Mouse (Mus musculus) liver, postnatal 0 days (tissue): ENCODE data around the gene Slc1a2. TPM values are rescaled to one million over a fixed set of nuclear protein-coding genes. Genes with fewer than 3 reads are reported as not detected.

Source experiments
- ATAC-seq: fragments of 200-750 bp; cut with Nextera tagmentation; 2 replicates; pipeline ENCODE4 v1.8.0; 2017; ENCODE audit warnings: mild to moderate bottlenecking, moderate library complexity
- DNase-seq: peaks from one replicate; pipeline ENCODE4 v3.0.0-alpha.2; 2016
- H3K27ac ChIP-seq: fragments of 300-500 bp; sonication (generic); 2 replicates; pipeline ENCODE4 v1.5.1; 2014; ENCODE audit warnings: antibody characterized with exemption, moderate library complexity, mild to moderate bottlenecking, low read depth
- H3K27me3 ChIP-seq: fragments of 300-500 bp; sonication (generic); 2 replicates; pipeline ENCODE4 v1.6.1; 2014; ENCODE audit warnings: low read length, control low read depth, mixed read lengths; ENCODE audit not compliant: insufficient read depth
- H3K36me3 ChIP-seq: fragments of 300-500 bp; sonication (generic); replicated peaks from 2 replicates; pipeline ENCODE4 v1.6.1; 2014; ENCODE audit warnings: mild to moderate bottlenecking, control low read depth, low read length, moderate library complexity, mixed read lengths; ENCODE audit not compliant: insufficient read depth
- H3K4me1 ChIP-seq: fragments of 300-500 bp; sonication (generic); 2 replicates; pipeline ENCODE4 v1.6.1; 2014; ENCODE audit warnings: antibody characterized with exemption, mild to moderate bottlenecking, control low read depth; ENCODE audit not compliant: insufficient read depth
- H3K4me2 ChIP-seq: fragments of 300-500 bp; sonication (generic); 2 replicates; pipeline ENCODE4 v1.6.1; 2014; ENCODE audit warnings: low read depth, mild to moderate bottlenecking, low read length, moderate library complexity, mixed read lengths
- H3K4me3 ChIP-seq: fragments of 300-500 bp; sonication (generic); 2 replicates; pipeline ENCODE4 v1.5.1; 2014; ENCODE audit warnings: low read depth, low read length
- H3K9ac ChIP-seq: fragments of 300-500 bp; sonication (generic); replicated peaks from 2 replicates; pipeline ENCODE4 v1.6.1; 2014; ENCODE audit warnings: mild to moderate bottlenecking, moderate library complexity
- H3K9me3 ChIP-seq: fragments of 300-500 bp; sonication (generic); 2 replicates; pipeline ENCODE4 v1.6.1; 2016; ENCODE audit warnings: mild to moderate bottlenecking, control low read depth, low read length, mixed read lengths
- CTCF ChIP-seq: sonication (generic); IDR thresholded peaks from 2 replicates; pipeline ENCODE4 v1.5.1; 2016; ENCODE audit warnings: antibody characterized with exemption, low read depth
- EP300 ChIP-seq: IDR thresholded peaks from 2 replicates; pipeline ENCODE4 v1.6.1; 2016; ENCODE audit warnings: antibody characterized with exemption, low read depth, mild to moderate bottlenecking
- WGBS: fragments of 180-500 bp; shearing (Covaris S2); extraction: QIAGEN DNeasy Blood & Tissue Kit; methylation state at CpG from one replicate; pipeline ENCODE4 v1.1.7; 2014; ENCODE audit not compliant: insufficient replicate concordance; 5-methylcytosine and 5-hydroxymethylcytosine counted together
- polyA plus RNA-seq: library from polyadenylated mRNA; unstranded; fragments of >200 nt; fragmentation: Nextera tagmentation; extraction: Ambion mirVana; gene quantifications from 2 replicates; pipeline ENCODE4 v1.2.1, GENCODE M21; 2015

Gene Slc1a2
- polyA plus RNA-seq, 1 experiment from 2014 or later, result 0.74 TPM

- Histone ChIP-seq H3K9ac (no peak overlapping the region), H3K4me2 (no peak overlapping the region), H3K9me3 (no peaks in the 10 kb centered on the region), H3K4me3 (no peak overlapping the region), H3K4me1 (no peaks in the 10 kb centered on the region), H3K36me3 (no peaks in the 10 kb centered on the region), H3K27ac (no peak overlapping the region), H3K27me3 (no peaks in the 10 kb centered on the region)
- DNase-seq (no peak), ATAC-seq (no peak)
- WGBS, result 89% methylated on average over 1 of the region's 1 CpGs
- no peak for TF ChIP-seq EP300
- TF ChIP-seq CTCF, result no peak
These were observed 33.9 kb upstream of the Slc1a2 start for GRCm38 (mm10) chr2:102624538-102624937.

- 80% methylated on average over 4 of the region's 4 CpGs for WGBS
- H3K27me3 ChIP-seq, result no peaks in the 10 kb centered on the region
- no peaks in the 10 kb centered on the region for H3K4me1 ChIP-seq
- no peak overlapping the region for H3K9ac ChIP-seq
- no peak overlapping the region for H3K27ac ChIP-seq
- no peaks in the 10 kb centered on the region for H3K36me3 ChIP-seq
- H3K4me3 ChIP-seq, result no peak overlapping the region
- H3K9me3 ChIP-seq, result no peaks in the 10 kb centered on the region
- TF ChIP-seq EP300 (no peak), CTCF (no peak)
- DNase-seq (no peak), ATAC-seq (no peak)
- no peak overlapping the region for H3K4me2 ChIP-seq
These were observed 26.1 kb upstream of the Slc1a2 start for GRCm38 (mm10) chr2:102632361-102632760.

DNA sequence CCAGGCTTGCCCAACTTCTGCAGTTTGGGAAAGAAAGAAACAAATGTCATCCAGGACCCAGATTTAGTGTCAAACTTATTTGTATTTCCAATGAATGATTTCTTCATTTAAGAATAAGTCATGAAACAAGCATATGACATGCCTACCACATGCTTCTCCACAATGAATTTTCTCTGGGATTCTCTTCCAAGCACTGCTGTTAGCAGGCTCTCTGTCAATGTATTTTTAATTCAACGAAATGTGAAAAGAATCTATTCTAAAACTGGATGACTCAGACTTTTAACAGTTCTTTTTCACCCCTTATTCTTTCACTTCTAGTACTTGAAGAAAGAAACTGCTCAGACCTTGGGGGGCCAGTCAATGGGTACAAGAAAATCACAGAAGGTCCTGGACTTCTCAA is 24.4 kb upstream of the Slc1a2 start:
- no peak for DNase-seq
- no peaks in the 10 kb centered on the region for H3K9me3 ChIP-seq
- H3K4me1 ChIP-seq, result no peaks in the 10 kb centered on the region
- no peak overlapping the region for H3K9ac ChIP-seq
- H3K27me3 ChIP-seq, result no peaks in the 10 kb centered on the region
- WGBS, result 87% methylated on average over 1 of the region's 1 CpGs
- ATAC-seq, result no peak
- TF ChIP-seq CTCF (no peak), EP300 (no peak)
- no peak overlapping the region for H3K27ac ChIP-seq
- no peak overlapping the region for H3K4me2 ChIP-seq
- H3K36me3 ChIP-seq, result no peaks in the 10 kb centered on the region
- H3K4me3 ChIP-seq, result no peak overlapping the region

- Histone ChIP-seq H3K4me1 (no peaks in the 10 kb centered on the region), H3K27ac (no peak overlapping the region), H3K9me3 (no peaks in the 10 kb centered on the region), H3K9ac (no peak overlapping the region), H3K4me3 (no peak overlapping the region), H3K27me3 (no peaks in the 10 kb centered on the region), H3K4me2 (no peak overlapping the region), H3K36me3 (no peaks in the 10 kb centered on the region)
- no peak for TF ChIP-seq CTCF
- TF ChIP-seq EP300, result no peak
- ATAC-seq (no peak), DNase-seq (no peak)
- 72% methylated on average over 3 of the region's 3 CpGs for WGBS
These were observed 22.9 kb upstream of the Slc1a2 start for GRCm38 (mm10) chr2:102635523-102636060.

GRCm38 (mm10) chr2:102636116-102636600 is 22.3 kb upstream of the Slc1a2 start:
- 87% methylated on average over 7 of the region's 7 CpGs for WGBS
- Histone ChIP-seq H3K9me3 (no peaks in the 10 kb centered on the region), H3K27ac (no peak overlapping the region), H3K4me3 (no peak overlapping the region), H3K4me1 (no peaks in the 10 kb centered on the region), H3K36me3 (no peaks in the 10 kb centered on the region), H3K9ac (no peak overlapping the region), H3K27me3 (no peaks in the 10 kb centered on the region), H3K4me2 (no peak overlapping the region)
- TF ChIP-seq EP300 (no peak), CTCF (no peak)
- DNase-seq (no peak), ATAC-seq (no peak)

GRCm38 (mm10) chr2:102638140-102638539 is 20.3 kb upstream of the Slc1a2 start:
- no peak overlapping the region for H3K27ac ChIP-seq
- H3K4me3 ChIP-seq, result no peak overlapping the region
- no peaks in the 10 kb centered on the region for H3K9me3 ChIP-seq
- no peak overlapping the region for H3K9ac ChIP-seq
- no peak for TF ChIP-seq EP300
- no peak for TF ChIP-seq CTCF
- H3K4me2 ChIP-seq, result no peak overlapping the region; the same call in 1 of the 2 replicates
- no peaks in the 10 kb centered on the region for H3K36me3 ChIP-seq
- DNase-seq (peak; percentile 25), ATAC-seq (no peak)
- 42% methylated on average over 5 of the region's 5 CpGs for WGBS
- no peaks in the 10 kb centered on the region for H3K4me1 ChIP-seq
- H3K27me3 ChIP-seq, result no peaks in the 10 kb centered on the region

GRCm38 (mm10) chr2:102638690-102639089 is 19.8 kb upstream of the Slc1a2 start:
- TF ChIP-seq CTCF, result no peak
- no peak for TF ChIP-seq EP300
- Histone ChIP-seq H3K9me3 (no peaks in the 10 kb centered on the region), H3K9ac (no peak overlapping the region), H3K27me3 (no peaks in the 10 kb centered on the region), H3K27ac (no peak overlapping the region), H3K4me3 (no peak overlapping the region), H3K4me1 (no peaks in the 10 kb centered on the region), H3K4me2 (no peak overlapping the region), H3K36me3 (no peaks in the 10 kb centered on the region)
- DNase-seq (no peak), ATAC-seq (no peak)
- 62% methylated on average over 2 of the region's 2 CpGs for WGBS
